Mouse (Mus musculus) erythroblast, embryonic 14.5 days (primary cell): ENCODE measurements at regions not wholly inside any gene's neighbourhood (a gene's known extent, or its start where the extent isn't known, plus 50 kb on each side); places are given as distances from the start of the nearest gene placed in this dataset.

Experiments
- H3K27me3 ChIP-seq: 2 replicates; pipeline ENCODE4 v1.6.1; 2012; ENCODE audit warnings: inconsistent platforms; ENCODE audit not compliant: control insufficient read depth
- H3K36me3 ChIP-seq: 2 replicates; pipeline ENCODE4 v1.6.1; 2012; ENCODE audit warnings: mild to moderate bottlenecking, inconsistent platforms; ENCODE audit not compliant: control insufficient read depth
- H3K4me1 ChIP-seq: 2 replicates; pipeline ENCODE4 v1.6.1; 2012; ENCODE audit warnings: inconsistent platforms; ENCODE audit not compliant: control insufficient read depth
- H3K4me3 ChIP-seq: replicated peaks from 2 replicates; pipeline ENCODE3; 2012; ENCODE audit warnings: moderate library complexity, mild to moderate bottlenecking, inconsistent platforms
- H3K9me3 ChIP-seq: 2 replicates; pipeline ENCODE4 v1.6.1; 2012; ENCODE audit warnings: low read length, inconsistent platforms, mixed read lengths; ENCODE audit not compliant: control insufficient read depth
- GATA1 ChIP-seq: IDR thresholded peaks from 2 replicates; pipeline ENCODE4 v1.6.1; 2012; ENCODE audit warnings: low read length, inconsistent platforms, mixed read lengths
- TAL1 ChIP-seq: IDR thresholded peaks from 3 replicates; pipeline ENCODE4 v1.6.1; 2012; ENCODE audit warnings: low read length, inconsistent platforms, mixed read lengths

DNA sequence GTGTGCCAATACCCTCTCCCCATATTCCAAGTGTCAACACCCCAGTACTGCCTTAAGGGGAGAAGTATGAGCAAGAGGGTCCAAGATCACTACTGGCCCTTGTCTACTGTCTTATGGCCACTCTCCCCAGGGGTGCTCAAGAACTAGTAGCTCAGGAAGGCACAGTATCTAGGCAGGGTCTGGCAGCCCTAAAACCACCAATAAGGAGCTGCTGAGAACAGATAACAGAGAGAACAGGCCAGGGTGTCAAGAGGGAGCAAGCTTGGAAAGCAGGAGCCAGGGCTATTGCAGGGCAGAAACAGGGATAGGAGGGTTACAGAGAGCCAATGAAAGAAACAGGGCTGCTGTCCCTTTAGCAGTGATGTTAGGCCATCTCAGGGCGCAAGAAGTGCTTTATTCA, 139.6 kb upstream of the D7Ertd443e start:
- no peak for TF ChIP-seq TAL1
- no peak for TF ChIP-seq GATA1
- peaks cover 38% of the 10 kb centered on the region for H3K4me1 ChIP-seq
- no peaks in the 10 kb centered on the region for H3K36me3 ChIP-seq
- no peaks in the 10 kb centered on the region for H3K27me3 ChIP-seq
- no peaks in the 10 kb centered on the region for H3K9me3 ChIP-seq
- H3K4me3 ChIP-seq: no peak overlapping the region

GRCm38 (mm10) chr7:134525461-134525860, 140.0 kb upstream of the D7Ertd443e start:
- H3K36me3 ChIP-seq: no peaks in the 10 kb centered on the region
- peaks cover 38% of the 10 kb centered on the region for H3K4me1 ChIP-seq
- H3K27me3 ChIP-seq: no peaks in the 10 kb centered on the region
- no peak overlapping the region for H3K4me3 ChIP-seq
- H3K9me3 ChIP-seq: no peaks in the 10 kb centered on the region
- TF ChIP-seq TAL1 (0 out of 3 replicates have a peak, but pooled peaks have one; percentile 23), GATA1 (no peak)

- H3K4me1 ChIP-seq: peaks cover 38% of the 10 kb centered on the region
- no peaks in the 10 kb centered on the region for H3K9me3 ChIP-seq
- H3K36me3 ChIP-seq: no peaks in the 10 kb centered on the region
- H3K27me3 ChIP-seq: no peaks in the 10 kb centered on the region
- TF ChIP-seq GATA1 (no peak), TAL1 (no peak)
- no peak overlapping the region for H3K4me3 ChIP-seq
Measured at GRCm38 (mm10) chr7:134527351-134527750, 141.9 kb upstream of the D7Ertd443e start.

GRCm38 (mm10) chr7:134528026-134528425, 142.4 kb upstream of the Dock1 start:
- H3K9me3 ChIP-seq: no peaks in the 10 kb centered on the region
- no peak overlapping the region for H3K4me3 ChIP-seq
- no peak for TF ChIP-seq GATA1
- TF ChIP-seq TAL1: no peak
- no peaks in the 10 kb centered on the region for H3K36me3 ChIP-seq
- peaks cover 32% of the 10 kb centered on the region for H3K4me1 ChIP-seq
- no peaks in the 10 kb centered on the region for H3K27me3 ChIP-seq

DNA sequence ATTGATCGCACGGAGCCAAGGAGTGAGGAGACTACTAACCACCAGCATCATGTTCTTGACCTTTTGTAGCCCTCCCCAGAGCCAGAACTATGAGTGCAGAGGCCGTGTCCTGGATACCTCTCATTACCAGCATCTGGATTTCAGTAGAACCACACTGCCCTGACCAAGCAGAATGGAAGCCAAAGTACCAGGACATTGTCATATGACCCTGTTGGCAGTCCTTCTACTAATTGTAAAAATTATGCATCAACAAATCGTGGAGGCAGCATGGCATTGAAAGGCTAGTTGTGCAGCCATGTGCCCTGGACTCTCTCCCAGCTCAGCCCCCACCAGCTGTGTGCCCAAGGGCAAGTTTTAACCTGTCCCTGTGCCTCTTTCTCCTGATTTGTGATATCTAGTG, 135.6 kb upstream of the Dock1 start:
- Histone ChIP-seq H3K4me3 (no peak overlapping the region), H3K36me3 (no peaks in the 10 kb centered on the region), H3K4me1 (no peaks in the 10 kb centered on the region), H3K9me3 (no peaks in the 10 kb centered on the region), H3K27me3 (no peaks in the 10 kb centered on the region)
- TF ChIP-seq GATA1 (no peak), TAL1 (no peak)

GRCm38 (mm10) chr7:134541699-134542098, 128.8 kb upstream of the Dock1 start:
- Histone ChIP-seq H3K27me3 (no peaks in the 10 kb centered on the region), H3K4me3 (no peak overlapping the region), H3K36me3 (no peaks in the 10 kb centered on the region), H3K9me3 (no peaks in the 10 kb centered on the region), H3K4me1 (no peaks in the 10 kb centered on the region)
- TF ChIP-seq GATA1 (no peak), TAL1 (no peak)

- TF ChIP-seq TAL1 (no peak), GATA1 (no peak)
- no peaks in the 10 kb centered on the region for H3K4me1 ChIP-seq
- no peaks in the 10 kb centered on the region for H3K9me3 ChIP-seq
- no peaks in the 10 kb centered on the region for H3K27me3 ChIP-seq
- H3K36me3 ChIP-seq: no peaks in the 10 kb centered on the region
- H3K4me3 ChIP-seq: no peak overlapping the region
Measured at GRCm38 (mm10) chr7:134546187-134546586, 124.3 kb upstream of the Dock1 start.

GRCm38 (mm10) chr7:134549286-134549919, 121.1 kb upstream of the Dock1 start:
- Histone ChIP-seq H3K4me1 (no peaks in the 10 kb centered on the region), H3K9me3 (no peaks in the 10 kb centered on the region), H3K36me3 (no peaks in the 10 kb centered on the region), H3K4me3 (no peak overlapping the region), H3K27me3 (no peaks in the 10 kb centered on the region)
- TF ChIP-seq TAL1: no peak
- TF ChIP-seq GATA1: no peak

DNA sequence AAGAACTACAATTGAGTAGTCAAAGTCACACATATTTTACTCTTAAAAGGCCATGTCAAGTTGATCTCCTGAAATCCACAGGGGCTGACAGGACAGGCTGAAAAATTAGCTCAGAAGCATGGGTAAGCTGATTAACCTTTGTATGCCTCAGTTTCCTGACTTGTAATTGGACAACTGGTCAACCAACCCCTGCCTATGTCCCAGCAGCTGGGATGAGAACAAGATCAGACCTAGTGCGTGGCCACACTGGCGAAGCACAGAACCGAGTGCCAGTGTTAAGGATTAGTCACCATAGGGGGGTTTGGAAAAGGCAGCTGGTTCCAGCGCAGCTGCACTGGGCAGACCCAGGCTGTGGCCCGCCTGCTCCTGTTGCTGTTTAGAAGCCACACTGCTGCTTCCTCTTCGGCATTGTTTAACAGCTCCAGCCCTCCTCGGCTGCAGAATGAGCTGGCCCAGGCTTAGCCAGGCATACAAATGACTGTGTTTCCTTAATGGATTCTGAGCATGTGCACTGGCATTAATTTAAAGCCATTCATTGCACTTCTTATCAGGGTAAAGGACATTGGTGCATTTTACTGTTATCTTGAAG, 120.1 kb upstream of the Dock1 start:
- H3K27me3 ChIP-seq: no peaks in the 10 kb centered on the region
- no peaks in the 10 kb centered on the region for H3K36me3 ChIP-seq
- no peaks in the 10 kb centered on the region for H3K4me1 ChIP-seq
- H3K4me3 ChIP-seq: no peak overlapping the region
- no peaks in the 10 kb centered on the region for H3K9me3 ChIP-seq
- TF ChIP-seq TAL1: no peak
- no peak for TF ChIP-seq GATA1
